Mouse (Mus musculus): ENCODE measurements around the gene Khdrbs1.

Khdrbs1 gene

GRCm38 (mm10) chr4:129672878-129673449, 69.1 kb downstream of the Khdrbs1 start:
- no peak for DNase-seq (ENCODE audit: low read depth, low spot score)

- DNase-seq (ENCODE audit: low read depth, low spot score), result peak; percentile 88
Observed at GRCm38 (mm10) chr4:129672083-129672877, 69.8 kb downstream of the Khdrbs1 start, which contains the start of gene Kpna6. Kpna6 (minus strand) TSS chr4:129672767.

- peak; percentile 53 for DNase-seq (ENCODE audit: low read depth, low spot score)
Observed at GRCm38 (mm10) chr4:129671491-129672082, 70.5 kb downstream of the Khdrbs1 start.

GRCm38 (mm10) chr4:129662255-129662813, 79.8 kb downstream of the Khdrbs1 start:
- DNase-seq (ENCODE audit: low read depth, low spot score), result no peak

- DNase-seq (ENCODE audit: low read depth, low spot score), result no peak
Observed at GRCm38 (mm10) chr4:129661584-129661983, 80.5 kb downstream of the Khdrbs1 start.

- no peak for DNase-seq (ENCODE audit: low read depth, low spot score)
Observed at GRCm38 (mm10) chr4:129654770-129655169, 87.3 kb downstream of the Khdrbs1 start.
